ENCODE assay signal across 11 mouse cellular contexts in genomic region chr9:83537921-83538536, GRCm38 (mm10). TPM values are rescaled to one million over a fixed set of nuclear protein-coding genes. Genes with fewer than 3 reads are reported as not detected.
DNase-seq lines count a peak whose midpoint lies in the region; ATAC-seq lines count a peak whose summit lies in the region.
"Had no signal": no experiment of that assay in that cellular context is flagged by ENCODE, and none has a peak within 500 bp of the region (broad histone marks: within the 10 kb centered on the region; RNA-seq: fewer than 3 reads in every experiment).

No protein-coding gene starts in this region.

- no peaks in the 10 kb centered on the region for H3K27me3 ChIP-seq in forebrain, embryonic 11.5 days (ENCODE audit: control insufficient read depth, insufficient read depth, low read length)
- no peaks in the 10 kb centered on the region for H3K27me3 ChIP-seq in forebrain, embryonic 10.5 days (ENCODE audit: poor library complexity, severe bottlenecking)
- no peaks in the 10 kb centered on the region for H3K27me3 ChIP-seq in lung, embryonic 16.5 days (ENCODE audit: control insufficient read depth, insufficient read depth, low read depth, low read length)
- H3K27me3 ChIP-seq in neural tube, embryonic 13.5 days, result no peaks in the 10 kb centered on the region
- H3K27me3 ChIP-seq: liver, embryonic 13.5 days had no signal

- ATAC-seq in forebrain, embryonic 11.5 days (replicated peaks; ENCODE audit: low FRiP score), result peak; percentile 27; the same call in 1 of the 2 replicates
- peak; percentile 28; the same call in 1 of the 2 replicates for ATAC-seq in lung, embryonic 16.5 days (ENCODE audit: low read depth)
- ATAC-seq in neural tube, embryonic 13.5 days (ENCODE audit: low read depth), result peak; percentile 78
- ATAC-seq: activated CD4-positive, CD25-positive, alpha-beta regulatory T cell, adult 4 months had no signal

- no peak overlapping the region for H3K4me2 ChIP-seq in forebrain, embryonic 11.5 days (ENCODE audit: low read depth, low read length, severe bottlenecking)
- no peak overlapping the region for H3K4me2 ChIP-seq in lung, embryonic 16.5 days (ENCODE audit: low read depth, low read length)
- peak overlapping the region; percentile 16; the same call in 1 of the 2 replicates for H3K4me2 ChIP-seq in neural tube, embryonic 13.5 days
- H3K4me2 ChIP-seq: liver, embryonic 13.5 days had no signal

- no peaks in the 10 kb centered on the region for H3K4me1 ChIP-seq in forebrain, embryonic 11.5 days (replicated peaks; ENCODE audit: control insufficient read depth, insufficient read depth, low read length)
- peaks cover 5% of the 10 kb centered on the region for H3K4me1 ChIP-seq in forebrain, embryonic 10.5 days
- peaks cover 4% of the 10 kb centered on the region; the same call in 1 of the 2 replicates for H3K4me1 ChIP-seq in lung, embryonic 16.5 days (replicated peaks; ENCODE audit: control insufficient read depth, insufficient read depth, low read length)
- peaks cover 11% of the 10 kb centered on the region for H3K4me1 ChIP-seq in neural tube, embryonic 13.5 days (replicated peaks)

- intact Hi-C loops in heart, postnatal 10 days (cut with DNase I), result no loop called here

- H3K27ac ChIP-seq in forebrain, embryonic 11.5 days (ENCODE audit: low read depth, low read length), result peak overlapping the region; percentile 41; the same call in 1 of the 2 replicates
- no peak overlapping the region for H3K27ac ChIP-seq in forebrain, embryonic 10.5 days
- H3K27ac ChIP-seq in lung, embryonic 16.5 days (ENCODE audit: low read length), result no peak overlapping the region
- peak overlapping the region; percentile 61 for H3K27ac ChIP-seq in neural tube, embryonic 13.5 days (replicated peaks)
- H3K27ac ChIP-seq: liver, embryonic 13.5 days had no signal

- DNase-seq in forebrain, embryonic 11.5 days (ENCODE audit: low spot score), result no peak
- DNase-seq in forebrain, embryonic 10.5 days (ENCODE audit: extremely low spot score, low spot score), result no peak
- no peak for DNase-seq in lung, postnatal 14 days
- peak; percentile 38 to 46 for DNase-seq in heart, postnatal 10 days
- no peak for DNase-seq in gastrocnemius, adult 18-20 months (ENCODE audit: low spot score)
- no peak for DNase-seq in kidney, postnatal 10 days
- DNase-seq: cerebellum, adult 9-10 months; liver, embryonic 13.5 days had no signal

- WGBS in forebrain, embryonic 11.5 days, result 61% methylated on average over 15 of the region's 15 CpGs
- WGBS in forebrain, embryonic 10.5 days, result 61% methylated on average over 15 of the region's 15 CpGs
- WGBS in lung, embryonic 16.5 days, result 41% methylated on average over 15 of the region's 15 CpGs
- WGBS in neural tube, embryonic 13.5 days, result 30% methylated on average over 15 of the region's 15 CpGs

- H3K9ac ChIP-seq in forebrain, embryonic 11.5 days (ENCODE audit: low read length), result no peak overlapping the region
- no peak overlapping the region for H3K9ac ChIP-seq in lung, embryonic 16.5 days (ENCODE audit: low read length)
- H3K9ac ChIP-seq in neural tube, embryonic 13.5 days, result no peak overlapping the region
- H3K9ac ChIP-seq: liver, embryonic 13.5 days had no signal

- no peaks in the 10 kb centered on the region for H3K36me3 ChIP-seq in forebrain, embryonic 11.5 days (ENCODE audit: control insufficient read depth, insufficient read depth, low read length)
- H3K36me3 ChIP-seq in forebrain, embryonic 10.5 days (replicated peaks), result no peaks in the 10 kb centered on the region
- H3K36me3 ChIP-seq in lung, embryonic 16.5 days (ENCODE audit: control insufficient read depth, insufficient read depth, low read length), result no peaks in the 10 kb centered on the region
- H3K36me3 ChIP-seq in neural tube, embryonic 13.5 days, result no peaks in the 10 kb centered on the region
- H3K36me3 ChIP-seq: liver, embryonic 13.5 days had no signal

- H3K9me3 ChIP-seq in forebrain, embryonic 11.5 days (ENCODE audit: control insufficient read depth, low read length), result no peaks in the 10 kb centered on the region
- H3K9me3 ChIP-seq in forebrain, embryonic 10.5 days, result no peaks in the 10 kb centered on the region
- no peaks in the 10 kb centered on the region for H3K9me3 ChIP-seq in lung, embryonic 16.5 days (ENCODE audit: control insufficient read depth, low read length)
- H3K9me3 ChIP-seq in neural tube, embryonic 13.5 days, result no peaks in the 10 kb centered on the region
- H3K9me3 ChIP-seq: liver, embryonic 13.5 days had no signal

- no peak overlapping the region for H3K4me3 ChIP-seq in forebrain, embryonic 11.5 days (ENCODE audit: low read depth, low read length)
- no peak overlapping the region for H3K4me3 ChIP-seq in forebrain, embryonic 10.5 days
- H3K4me3 ChIP-seq in lung, embryonic 16.5 days (ENCODE audit: low read length), result no peak overlapping the region
- H3K4me3 ChIP-seq in neural tube, embryonic 13.5 days, result no peak overlapping the region
- H3K4me3 ChIP-seq: liver, embryonic 13.5 days had no signal

RNA-seq across cellular contexts. Expression of gene Sh3bgrl2, which starts 10.1 kb away (rescaled TPM):
- 13.2 TPM in 2 replicates for polyA plus RNA-seq in forebrain, embryonic 11.5 days (2014; fragmentation: Nextera tagmentation; extraction: Ambion mirVana)
- 10.9 and 12.1 TPM in 2 replicates for polyA plus RNA-seq in forebrain, embryonic 10.5 days (2016; fragmentation: Nextera tagmentation; extraction: Ambion mirVana)
- polyA plus RNA-seq in lung, embryonic 16.5 days (2015; fragmentation: Nextera tagmentation; extraction: Ambion mirVana), result 39.5 and 46.2 TPM in 2 replicates
- 1 to 10 TPM; 5.8 to 6.4 TPM for total RNA-seq in heart, postnatal 10 days (2021)
- polyA plus RNA-seq in neural tube, embryonic 13.5 days (2015; fragmentation: Nextera tagmentation; extraction: Ambion mirVana), result 8.5 and 9.1 TPM in 2 replicates
- under 1 TPM; 0.53 to 0.95 TPM for total RNA-seq in gastrocnemius, adult 18-20 months (2021)

Comparison
In these comparisons a context has a peak if more than half of its experiments do, and no peak if none do; other contexts are left out.
1. H3K27ac ChIP-seq: peak in forebrain, embryonic 11.5 days (single experiment) and neural tube, embryonic 13.5 days (single experiment); none in forebrain, embryonic 10.5 days (single experiment) and lung, embryonic 16.5 days (single experiment).
2. ATAC-seq: peak in every context shown above with its lines; median percentile 78 in neural tube, embryonic 13.5 days; 28 in lung, embryonic 16.5 days; 27 in forebrain, embryonic 11.5 days.
3. DNase-seq: peak in heart, postnatal 10 days (2 of 2); none in forebrain, embryonic 11.5 days (single experiment), forebrain, embryonic 10.5 days (single experiment), lung, postnatal 14 days (single experiment), gastrocnemius, adult 18-20 months (single experiment) and kidney, postnatal 10 days (single experiment).